10 mouse cellular contexts compared by ENCODE assay signal in genomic region chr3:153806773-153807443, GRCm38 (mm10). TPM values are rescaled to one million over a fixed set of nuclear protein-coding genes. Genes with fewer than 3 reads are reported as not detected.
A peak's percentile ranks its signal among the peaks of the same experiment; 100 is the strongest.
DNase-seq lines count a peak whose midpoint lies in the region; ATAC-seq and TF ChIP-seq lines count a peak whose summit lies in the region.
"Had no signal": no experiment of that assay in that cellular context is flagged by ENCODE, and none has a peak within 500 bp of the region (broad histone marks: within the 10 kb centered on the region; RNA-seq: fewer than 3 reads in every experiment).

No protein-coding gene starts in this region.

- ATAC-seq in heart, postnatal 0 days (ENCODE audit: insufficient read depth, low read depth): 0 out of 2 replicates have a peak, but pooled peaks have one; percentile 21
- ATAC-seq in hindbrain, embryonic 16.5 days: peak; percentile 38; the same call in 1 of the 2 replicates
- ATAC-seq in midbrain, embryonic 12.5 days (ENCODE audit: low FRiP score, low read depth): peak; percentile 51

- no peak overlapping the region for H3K27ac ChIP-seq in heart, postnatal 0 days (ENCODE audit: low read depth)
- peak overlapping the region; percentile 61 for H3K27ac ChIP-seq in embryonic facial prominence, embryonic 10.5 days (replicated peaks)
- no peak overlapping the region for H3K27ac ChIP-seq in hindbrain, embryonic 16.5 days (ENCODE audit: low read depth, low read length)
- no peak overlapping the region for H3K27ac ChIP-seq in midbrain, embryonic 12.5 days (replicated peaks)
- H3K27ac ChIP-seq: macrophage had no signal

- WGBS in heart, postnatal 0 days: 83% methylated on average over 9 of the region's 9 CpGs
- WGBS in embryonic facial prominence, embryonic 10.5 days: 89% methylated on average over 9 of the region's 9 CpGs
- WGBS in hindbrain, embryonic 16.5 days: 87% methylated on average over 9 of the region's 9 CpGs
- WGBS in midbrain, embryonic 12.5 days: 89% methylated on average over 9 of the region's 9 CpGs

- no peaks in the 10 kb centered on the region for H3K27me3 ChIP-seq in heart, postnatal 0 days (ENCODE audit: control insufficient read depth, insufficient read depth, low read length)
- no peaks in the 10 kb centered on the region for H3K27me3 ChIP-seq in embryonic facial prominence, embryonic 10.5 days (replicated peaks; ENCODE audit: low read depth, poor library complexity, severe bottlenecking)
- no peaks in the 10 kb centered on the region for H3K27me3 ChIP-seq in hindbrain, embryonic 16.5 days (replicated peaks; ENCODE audit: control insufficient read depth, insufficient read depth, low read length)
- peaks cover 4% of the 10 kb centered on the region; the same call in 1 of the 2 replicates for H3K27me3 ChIP-seq in midbrain, embryonic 12.5 days

- no peak overlapping the region for H3K9ac ChIP-seq in heart, postnatal 0 days (replicated peaks; ENCODE audit: low read depth, low read length)
- H3K9ac ChIP-seq in hindbrain, embryonic 16.5 days (ENCODE audit: low read depth, low read length): no peak overlapping the region
- H3K9ac ChIP-seq in midbrain, embryonic 12.5 days (replicated peaks): no peak overlapping the region

- H3K36me3 ChIP-seq in heart, postnatal 0 days (replicated peaks; ENCODE audit: control insufficient read depth, insufficient read depth, low read length): no peaks in the 10 kb centered on the region
- H3K36me3 ChIP-seq in embryonic facial prominence, embryonic 10.5 days (replicated peaks): no peaks in the 10 kb centered on the region
- H3K36me3 ChIP-seq in hindbrain, embryonic 16.5 days (ENCODE audit: control insufficient read depth, insufficient read depth, low read length): no peaks in the 10 kb centered on the region
- H3K36me3 ChIP-seq in midbrain, embryonic 12.5 days: no peaks in the 10 kb centered on the region

- no peak overlapping the region for H3K4me2 ChIP-seq in heart, postnatal 0 days (ENCODE audit: low read depth, low read length)
- no peak overlapping the region for H3K4me2 ChIP-seq in hindbrain, embryonic 16.5 days (ENCODE audit: low read length)
- no peak overlapping the region for H3K4me2 ChIP-seq in midbrain, embryonic 12.5 days (replicated peaks)

- H3K4me3 ChIP-seq in heart, postnatal 0 days (ENCODE audit: low read depth, low read length): no peak overlapping the region
- no peak overlapping the region for H3K4me3 ChIP-seq in embryonic facial prominence, embryonic 10.5 days
- H3K4me3 ChIP-seq in hindbrain, embryonic 16.5 days (ENCODE audit: low read length): no peak overlapping the region
- H3K4me3 ChIP-seq in midbrain, embryonic 12.5 days: no peak overlapping the region

- no peak for TF ChIP-seq EP300 in heart, postnatal 0 days (IDR thresholded peaks at IDR 0.05; ENCODE audit: low read depth)

- intact Hi-C loops in heart, postnatal 10 days (cut with DNase I): loop anchor here (1.0 to 5.0 kb wide), 3 partner anchors 82 to 1025 kb away; partner anchors contain the start of gene St6galnac3

- no peaks in the 10 kb centered on the region for H3K9me3 ChIP-seq in heart, postnatal 0 days (replicated peaks; ENCODE audit: control insufficient read depth, low read length)
- no peaks in the 10 kb centered on the region for H3K9me3 ChIP-seq in embryonic facial prominence, embryonic 10.5 days
- no peaks in the 10 kb centered on the region for H3K9me3 ChIP-seq in hindbrain, embryonic 16.5 days (ENCODE audit: control insufficient read depth, low read length)
- H3K9me3 ChIP-seq in midbrain, embryonic 12.5 days: no peaks in the 10 kb centered on the region

- no peak for DNase-seq in heart, postnatal 0 days (ENCODE audit: low spot score)
- DNase-seq in heart, postnatal 10 days: no peak
- DNase-seq in embryonic facial prominence, embryonic 10.5 days (ENCODE audit: low spot score): no peak
- DNase-seq in thymus, postnatal 4 days: no peak
- DNase-seq in ovary, postnatal 14 days (ENCODE audit: low spot score): no peak
- no peak for DNase-seq in gastrocnemius, adult 8-10 months (ENCODE audit: low spot score in 2 of 2)

- no peaks in the 10 kb centered on the region for H3K4me1 ChIP-seq in heart, postnatal 0 days (ENCODE audit: control insufficient read depth, insufficient read depth)
- peaks cover 39% of the 10 kb centered on the region for H3K4me1 ChIP-seq in embryonic facial prominence, embryonic 10.5 days
- H3K4me1 ChIP-seq in hindbrain, embryonic 16.5 days (ENCODE audit: control insufficient read depth, insufficient read depth, low read depth, low read length): peaks cover 9% of the 10 kb centered on the region
- H3K4me1 ChIP-seq in midbrain, embryonic 12.5 days: peaks cover 5% of the 10 kb centered on the region

- TF ChIP-seq CTCF in heart, postnatal 0 days (IDR thresholded peaks at IDR 0.05; ENCODE audit: low read depth): no peak

RNA-seq across cellular contexts. Expression of gene Asb17, which starts 37.1 kb away (rescaled TPM):
- total RNA-seq in heart, postnatal 0 days (2014; rRNA removed; ENCODE audit: low replicate concordance): not detected in 2 replicates
- polyA plus RNA-seq in heart, postnatal 0 days (2015; fragmentation: Nextera tagmentation; extraction: Ambion mirVana): 0.18 TPM in 2 replicates
- not detected for total RNA-seq in heart, postnatal 10 days (2021)
- polyA plus RNA-seq in embryonic facial prominence, embryonic 10.5 days (2016; fragmentation: Nextera tagmentation; extraction: Ambion mirVana): 0.19 and 0.34 TPM in 2 replicates
- 0.10 and 0.18 TPM in 2 replicates for polyA plus RNA-seq in hindbrain, embryonic 16.5 days (2015; fragmentation: Nextera tagmentation; extraction: Ambion mirVana)
- polyA plus RNA-seq in midbrain, embryonic 12.5 days (2016; fragmentation: Nextera tagmentation; extraction: Ambion mirVana): 0.06 TPM in 1 of 2 replicates, not detected in the other
- total RNA-seq in gastrocnemius, adult 8-10 months (2022): under 1 TPM in 2 of 4 experiments, not detected in 2; 0.22 to 0.31 TPM
- total RNA-seq: left cerebral cortex, adult 18-20 months had no signal
- polyA plus RNA-seq: macrophage had no signal
